Mouse (Mus musculus): ENCODE results near the gene Hnrnpab.

- TF ChIP-seq ZC3H11A (IDR thresholded peaks at IDR 0.05; ENCODE audit: low read depth, low read length) (no peak), CTCF (IDR thresholded peaks at IDR 0.05 in 2 of 3, conservative IDR thresholded peaks at IDR 0.05 in 1 of 3; ENCODE audit: control insufficient read depth in 1 of 3, insufficient read depth in 1 of 3, low read depth in 2 of 3, low read length in 3 of 3, poor library complexity in 1 of 3, severe bottlenecking in 1 of 3) (no peak), SIN3A (IDR thresholded peaks at IDR 0.05; ENCODE audit: low read length) (no peak), JUND (IDR thresholded peaks at IDR 0.05; ENCODE audit: low read depth, low read length) (no peak), USF1 (IDR thresholded peaks at IDR 0.05; ENCODE audit: low read depth, low read length) (no peak), KAT2A (conservative IDR thresholded peaks at IDR 0.05; ENCODE audit: low read depth, low read length) (no peak), ZNF384 (IDR thresholded peaks at IDR 0.05; ENCODE audit: low read depth, low read length) (no peak), POLR2AphosphoS5 (IDR thresholded peaks at IDR 0.05; ENCODE audit: borderline replicate concordance, low read depth, low read length) (no peak), UBTF (IDR thresholded peaks at IDR 0.05; ENCODE audit: borderline replicate concordance, insufficient read depth, low read depth, low read length) (no peak), MAZ (IDR thresholded peaks at IDR 0.05; ENCODE audit: low read depth, low read length) (no peak), POLR2A (IDR thresholded peaks at IDR 0.05; ENCODE audit: control insufficient read depth in 1 of 2, insufficient read depth in 1 of 2, low read depth in 1 of 2, low read length in 2 of 2, poor library complexity in 1 of 2) (no peak)
These were observed 52.1 kb downstream of the Hnrnpab start for GRCm38 (mm10) chr11:51554590-51554989.

All from MEL (cell line).